Mouse (Mus musculus) forebrain, embryonic 11.5 days (tissue): ENCODE results near the gene Ehf. TPM values are rescaled to one million over a fixed set of nuclear protein-coding genes. Genes with fewer than 3 reads are reported as not detected.

Source experiments
- ATAC-seq: fragments of 200-750 bp; cut with Nextera tagmentation; replicated peaks from 2 replicates; pipeline ENCODE4 v1.8.0; 2017; ENCODE audit warnings: moderate TSS enrichment; ENCODE audit not compliant: low FRiP score
- DNase-seq: peaks from one replicate; pipeline ENCODE4 v3.0.0-alpha.2; 2017; ENCODE audit warnings: low spot score
- H3K27ac ChIP-seq: fragments of 300-500 bp; sonication (generic); 2 replicates; pipeline ENCODE4 v1.5.1; 2014; ENCODE audit warnings: low read depth, low read length
- H3K27me3 ChIP-seq: fragments of 300-500 bp; sonication (generic); 2 replicates; pipeline ENCODE4 v1.6.1; 2014; ENCODE audit warnings: mild to moderate bottlenecking, low read length, mixed read lengths; ENCODE audit not compliant: control insufficient read depth, insufficient read depth
- H3K36me3 ChIP-seq: fragments of 300-500 bp; sonication (generic); 2 replicates; pipeline ENCODE4 v1.6.1; 2014; ENCODE audit warnings: mild to moderate bottlenecking, low read length, moderate library complexity, mixed read lengths; ENCODE audit not compliant: control insufficient read depth, insufficient read depth
- H3K4me1 ChIP-seq: fragments of 300-500 bp; sonication (generic); replicated peaks from 2 replicates; pipeline ENCODE4 v1.6.1; 2014; ENCODE audit warnings: low read length, mixed read lengths; ENCODE audit not compliant: control insufficient read depth, insufficient read depth
- H3K4me2 ChIP-seq: fragments of 300-500 bp; sonication (generic); 2 replicates; pipeline ENCODE4 v1.6.1; 2014; ENCODE audit warnings: low read depth, mild to moderate bottlenecking, low read length, moderate library complexity, mixed read lengths; ENCODE audit not compliant: severe bottlenecking
- H3K4me3 ChIP-seq: fragments of 300-500 bp; sonication (generic); 2 replicates; pipeline ENCODE4 v1.5.1; 2014; ENCODE audit warnings: low read depth, low read length
- H3K9ac ChIP-seq: fragments of 300-500 bp; sonication (generic); 2 replicates; pipeline ENCODE4 v1.6.1; 2014; ENCODE audit warnings: low read length
- H3K9me3 ChIP-seq: fragments of 300-500 bp; sonication (generic); 2 replicates; pipeline ENCODE4 v1.6.1; 2016; ENCODE audit warnings: low read length, mixed read lengths; ENCODE audit not compliant: control insufficient read depth
- WGBS: fragments of 180-500 bp; shearing (Covaris S2); extraction: QIAGEN DNeasy Blood & Tissue Kit; methylation state at CpG from one replicate; pipeline ENCODE4 v1.1.7; 2014; 5-methylcytosine and 5-hydroxymethylcytosine counted together
- polyA plus RNA-seq: library from polyadenylated mRNA; unstranded; fragments of >200 nt; fragmentation: Nextera tagmentation; extraction: Ambion mirVana; gene quantifications from 2 replicates; pipeline ENCODE4 v1.2.1, GENCODE M21; 2014

The Ehf gene
- polyA plus RNA-seq, 1 experiment from 2014 or later, result not detected

DNA sequence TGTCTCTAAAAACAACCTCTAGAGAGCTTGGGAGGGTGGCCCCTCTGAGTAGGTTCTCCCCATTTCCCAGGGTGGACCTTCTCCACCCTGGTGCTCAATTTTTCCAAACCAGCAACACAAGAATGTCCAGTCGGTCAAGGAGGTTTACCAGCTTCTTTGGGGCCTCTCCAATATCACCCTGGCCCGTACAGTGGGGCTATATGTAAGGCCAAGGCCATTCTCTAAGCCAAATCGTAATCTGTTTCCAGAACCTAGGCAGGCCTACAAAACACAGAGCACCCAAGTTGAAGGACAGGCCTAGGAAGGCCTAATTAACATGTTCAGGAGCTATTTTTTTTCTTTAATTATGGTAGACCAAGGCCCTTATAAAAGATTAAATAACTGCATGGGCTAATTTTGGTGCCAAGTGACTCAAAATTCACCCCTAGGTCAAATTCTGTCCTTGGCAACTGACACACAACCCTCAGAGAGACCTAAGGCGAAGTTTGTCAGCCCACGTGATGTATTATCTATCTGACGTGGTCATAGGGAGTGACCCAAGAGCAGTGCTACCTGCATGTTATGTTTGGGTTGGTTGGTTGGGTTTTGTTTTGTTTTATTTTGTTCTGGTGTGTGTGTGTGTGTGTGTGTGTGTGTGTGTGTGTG lies 27.6 kb downstream of the Ehf start:
- H3K4me2 ChIP-seq, result no peak overlapping the region
- H3K36me3 ChIP-seq, result no peaks in the 10 kb centered on the region
- H3K4me1 ChIP-seq, result no peaks in the 10 kb centered on the region
- no peak overlapping the region for H3K9ac ChIP-seq
- no peaks in the 10 kb centered on the region for H3K27me3 ChIP-seq
- 89% methylated on average over 6 of the region's 6 CpGs for WGBS
- no peak for ATAC-seq
- DNase-seq, result no peak
- H3K27ac ChIP-seq, result no peak overlapping the region
- no peaks in the 10 kb centered on the region for H3K9me3 ChIP-seq
- no peak overlapping the region for H3K4me3 ChIP-seq

- H3K9ac ChIP-seq, result no peak overlapping the region
- no peaks in the 10 kb centered on the region for H3K9me3 ChIP-seq
- H3K4me3 ChIP-seq, result no peak overlapping the region
- H3K36me3 ChIP-seq, result no peaks in the 10 kb centered on the region
- WGBS, result 94% methylated on average over 2 of the region's 2 CpGs
- no peak overlapping the region for H3K27ac ChIP-seq
- no peak for DNase-seq
- H3K4me1 ChIP-seq, result no peaks in the 10 kb centered on the region
- no peak overlapping the region for H3K4me2 ChIP-seq
- H3K27me3 ChIP-seq, result no peaks in the 10 kb centered on the region
- no peak for ATAC-seq
Observed at GRCm38 (mm10) chr2:103274803-103275202, 28.3 kb downstream of the Ehf start.

- no peak overlapping the region for H3K27ac ChIP-seq
- H3K4me3 ChIP-seq, result no peak overlapping the region
- H3K4me2 ChIP-seq, result no peak overlapping the region
- H3K36me3 ChIP-seq, result no peaks in the 10 kb centered on the region
- no peak for DNase-seq
- no peak overlapping the region for H3K9ac ChIP-seq
- WGBS, result 92% methylated on average over 1 of the region's 1 CpGs
- no peak for ATAC-seq
- no peaks in the 10 kb centered on the region for H3K27me3 ChIP-seq
- H3K9me3 ChIP-seq, result no peaks in the 10 kb centered on the region
- H3K4me1 ChIP-seq, result no peaks in the 10 kb centered on the region
Observed at GRCm38 (mm10) chr2:103274270-103274669, 28.8 kb downstream of the Ehf start.

- Histone ChIP-seq H3K36me3 (no peaks in the 10 kb centered on the region), H3K27ac (no peak overlapping the region), H3K4me3 (no peak overlapping the region), H3K9me3 (no peaks in the 10 kb centered on the region), H3K27me3 (no peaks in the 10 kb centered on the region), H3K4me2 (no peak overlapping the region), H3K4me1 (no peaks in the 10 kb centered on the region), H3K9ac (no peak overlapping the region)
- ATAC-seq, result no peak
- DNase-seq, result no peak
- WGBS, result 91% methylated on average over 8 of the region's 8 CpGs
Observed at GRCm38 (mm10) chr2:103271481-103271880, 31.6 kb downstream of the Ehf start.

DNA sequence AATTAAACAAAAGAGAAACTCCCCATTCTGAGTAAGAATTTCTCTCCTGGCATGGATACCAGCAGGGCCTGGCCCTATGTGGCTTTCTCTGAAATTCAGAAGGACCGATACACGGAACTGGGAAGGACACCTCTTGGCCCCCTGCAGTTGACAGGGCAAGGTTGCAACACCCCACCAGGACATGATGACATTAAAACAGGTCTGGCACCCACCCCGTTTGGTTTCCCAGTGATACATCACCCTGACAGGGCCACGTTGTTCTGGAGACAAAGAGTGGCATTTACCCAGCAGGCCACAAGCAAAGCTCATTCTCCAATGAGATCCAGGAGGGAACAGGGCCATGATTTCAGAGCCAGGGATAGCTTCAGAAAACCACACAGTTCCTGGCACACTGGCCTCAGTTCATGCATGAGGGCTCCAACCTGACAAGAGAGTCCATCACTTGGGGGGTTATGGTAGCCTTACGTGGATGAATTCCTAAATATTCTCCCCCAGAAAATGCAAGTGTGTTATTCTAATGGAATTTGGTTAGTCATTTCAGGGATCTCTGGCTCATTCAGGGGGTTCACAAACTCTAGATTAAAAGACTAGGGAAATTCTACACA lies 32.4 kb downstream of the Ehf start:
- Histone ChIP-seq H3K27me3 (no peaks in the 10 kb centered on the region), H3K4me3 (no peak overlapping the region), H3K9ac (no peak overlapping the region), H3K27ac (no peak overlapping the region), H3K9me3 (no peaks in the 10 kb centered on the region), H3K4me1 (no peaks in the 10 kb centered on the region), H3K36me3 (no peaks in the 10 kb centered on the region), H3K4me2 (no peak overlapping the region)
- DNase-seq, result no peak
- no peak for ATAC-seq
- 84% methylated on average over 5 of the region's 5 CpGs for WGBS

GRCm38 (mm10) chr2:103239086-103239485 lies 64.0 kb downstream of the Ehf start:
- Histone ChIP-seq H3K4me3 (no peak overlapping the region), H3K9me3 (no peaks in the 10 kb centered on the region), H3K9ac (no peak overlapping the region), H3K27me3 (no peaks in the 10 kb centered on the region), H3K4me1 (no peaks in the 10 kb centered on the region), H3K27ac (no peak overlapping the region), H3K4me2 (no peak overlapping the region), H3K36me3 (no peaks in the 10 kb centered on the region)
- WGBS, result 95% methylated on average over 4 of the region's 4 CpGs
- ATAC-seq (no peak), DNase-seq (no peak)

- Histone ChIP-seq H3K27me3 (no peaks in the 10 kb centered on the region), H3K36me3 (no peaks in the 10 kb centered on the region), H3K4me2 (no peak overlapping the region), H3K4me1 (no peaks in the 10 kb centered on the region), H3K9me3 (no peaks in the 10 kb centered on the region), H3K27ac (no peak overlapping the region), H3K4me3 (no peak overlapping the region), H3K9ac (no peak overlapping the region)
- no peak for ATAC-seq
- no peak for DNase-seq
- 95% methylated on average over 2 of the region's 2 CpGs for WGBS
Observed at GRCm38 (mm10) chr2:103226781-103227180, 76.3 kb downstream of the Ehf start.

GRCm38 (mm10) chr2:103220871-103221270 lies 82.2 kb downstream of the Ehf start:
- Histone ChIP-seq H3K4me3 (no peak overlapping the region), H3K9me3 (no peaks in the 10 kb centered on the region), H3K4me2 (no peak overlapping the region), H3K9ac (no peak overlapping the region), H3K4me1 (no peaks in the 10 kb centered on the region), H3K36me3 (no peaks in the 10 kb centered on the region), H3K27ac (no peak overlapping the region), H3K27me3 (no peaks in the 10 kb centered on the region)
- 87% methylated on average over 2 of the region's 2 CpGs for WGBS
- no peak for DNase-seq
- no peak for ATAC-seq

DNA sequence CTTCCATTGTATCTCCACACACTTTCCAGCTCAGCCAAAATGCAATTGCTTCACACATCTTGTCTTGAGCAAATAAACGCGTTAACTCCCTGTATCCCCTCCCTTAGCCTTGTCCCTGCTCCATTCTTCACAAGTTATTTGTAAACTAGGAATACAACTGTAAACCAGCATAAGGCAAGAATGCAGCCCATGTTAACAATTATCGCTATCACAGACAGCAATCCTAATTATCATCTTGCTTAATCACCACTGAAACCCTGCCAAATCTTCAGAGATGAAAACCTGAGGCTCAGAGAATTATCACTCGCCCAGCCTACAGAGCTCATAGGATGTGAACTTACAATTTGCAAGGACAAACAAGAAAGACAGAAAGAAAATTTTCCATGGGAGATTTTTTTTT lies 84.8 kb downstream of the Ehf start:
- Histone ChIP-seq H3K4me2 (no peak overlapping the region), H3K27me3 (no peaks in the 10 kb centered on the region), H3K9me3 (no peaks in the 10 kb centered on the region), H3K9ac (no peak overlapping the region), H3K27ac (no peak overlapping the region), H3K36me3 (no peaks in the 10 kb centered on the region), H3K4me1 (no peaks in the 10 kb centered on the region), H3K4me3 (no peak overlapping the region)
- ATAC-seq, result no peak
- DNase-seq, result no peak
- WGBS, result 89% methylated on average over 4 of the region's 4 CpGs
